Mouse (Mus musculus) forebrain, embryonic 15.5 days (tissue): Measurements from ENCODE around the gene Gad1. TPM values are rescaled to one million over a fixed set of nuclear protein-coding genes. Genes with fewer than 3 reads are reported as not detected.
A peak's percentile ranks its signal among the peaks of the same experiment; 100 is the strongest.

Experiments
- ATAC-seq: fragments of 200-750 bp; cut with Nextera tagmentation; replicated peaks from 2 replicates; pipeline ENCODE4 v1.8.0; 2017; ENCODE audit warnings: mild to moderate bottlenecking, moderate TSS enrichment, moderate library complexity
- H3K27ac ChIP-seq: fragments of 300-500 bp; sonication (generic); replicated peaks from 2 replicates; pipeline ENCODE4 v1.5.1; 2015; ENCODE audit warnings: mild to moderate bottlenecking, inconsistent platforms
- H3K27me3 ChIP-seq: fragments of 300-500 bp; sonication (generic); 2 replicates; pipeline ENCODE4 v1.6.1; 2015; ENCODE audit warnings: inconsistent platforms
- H3K36me3 ChIP-seq: fragments of 300-500 bp; sonication (generic); 2 replicates; pipeline ENCODE4 v1.6.1; 2015; ENCODE audit warnings: mild to moderate bottlenecking, inconsistent platforms
- H3K4me1 ChIP-seq: fragments of 300-500 bp; sonication (generic); 2 replicates; pipeline ENCODE4 v1.6.1; 2015; ENCODE audit warnings: inconsistent platforms
- H3K4me2 ChIP-seq: fragments of 300-500 bp; sonication (generic); replicated peaks from 2 replicates; pipeline ENCODE4 v1.6.1; 2015; ENCODE audit warnings: mild to moderate bottlenecking, inconsistent platforms
- H3K4me3 ChIP-seq: fragments of 300-500 bp; sonication (generic); 2 replicates; pipeline ENCODE4 v1.5.1; 2015; ENCODE audit warnings: mild to moderate bottlenecking, inconsistent platforms
- H3K9ac ChIP-seq: fragments of 300-500 bp; sonication (generic); replicated peaks from 2 replicates; pipeline ENCODE4 v1.6.1; 2015; ENCODE audit warnings: mild to moderate bottlenecking, inconsistent platforms
- H3K9me3 ChIP-seq: fragments of 300-500 bp; sonication (generic); 2 replicates; pipeline ENCODE4 v1.6.1; 2016; ENCODE audit warnings: inconsistent platforms
- WGBS: fragments of 180-500 bp; shearing (Covaris S2); methylation state at CpG from one replicate; pipeline ENCODE4 v1.1.7; 2015; ENCODE audit warnings: mixed read lengths; 5-methylcytosine and 5-hydroxymethylcytosine counted together
- polyA plus RNA-seq: library from polyadenylated mRNA; unstranded; fragments of >200 nt; fragmentation: Nextera tagmentation; extraction: Ambion mirVana; gene quantifications from 2 replicates; pipeline ENCODE4 v1.2.1, GENCODE M21; 2015

Gene Gad1
- polyA plus RNA-seq, 1 experiment from 2014 or later, result 71.1 TPM

DNA sequence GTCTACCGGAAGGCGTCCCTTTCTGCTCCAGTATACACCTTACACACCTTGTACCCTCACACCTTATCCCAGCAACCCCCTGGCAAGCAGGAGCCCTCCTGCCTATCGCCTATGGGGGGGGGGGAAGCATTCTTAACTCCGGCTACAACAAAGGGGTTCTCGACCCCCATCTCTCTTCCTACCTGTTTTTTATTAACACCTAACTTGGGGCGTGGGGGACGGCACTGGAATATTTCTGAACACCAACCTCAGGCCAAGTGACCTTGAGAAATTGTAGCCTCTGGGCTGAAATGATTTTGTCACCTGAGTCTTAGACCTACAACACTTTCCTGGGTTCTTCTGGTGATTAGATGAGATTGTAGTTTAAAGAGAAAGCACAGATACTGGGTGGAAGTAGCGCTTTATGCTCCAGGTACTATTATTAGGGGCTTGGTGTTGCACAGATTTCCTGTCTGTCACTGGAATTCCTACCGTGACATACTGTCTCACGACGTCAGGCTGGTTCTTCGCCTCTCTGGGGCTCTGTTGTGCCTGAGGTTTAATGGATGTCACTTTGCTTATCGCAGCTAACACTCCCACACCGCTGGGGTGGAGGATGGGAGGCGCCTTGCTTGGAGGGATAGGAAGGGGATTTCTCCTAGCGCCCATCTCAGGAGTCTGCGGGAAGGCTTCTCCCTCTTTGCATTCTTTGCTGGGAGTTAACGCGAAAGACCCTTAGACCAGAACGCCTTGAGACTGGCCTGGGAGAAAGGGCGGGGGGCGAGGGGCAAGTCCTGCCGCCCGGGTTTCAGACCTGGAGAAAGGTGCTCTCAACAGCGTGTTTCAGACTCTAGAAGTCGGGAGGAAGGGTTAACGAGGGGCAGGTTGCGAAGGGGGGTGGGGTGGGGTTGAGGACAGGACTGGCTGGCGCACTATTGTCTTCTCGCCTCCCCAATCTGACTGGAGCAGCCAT, 13.1 kb downstream of the Gad1 start:
- peaks cover 73% of the 10 kb centered on the region for H3K4me1 ChIP-seq
- peak overlapping the region; percentile 52 for H3K4me3 ChIP-seq
- peak overlapping the region; percentile 69 for H3K9ac ChIP-seq
- peak overlapping the region; percentile 93 for H3K27ac ChIP-seq
- no peak for ATAC-seq
- 5% methylated on average over 30 of the region's 30 CpGs for WGBS
- H3K36me3 ChIP-seq, result no peaks in the 10 kb centered on the region
- H3K9me3 ChIP-seq, result no peaks in the 10 kb centered on the region
- H3K27me3 ChIP-seq, result peaks cover 70% of the 10 kb centered on the region
- peak overlapping the region; percentile 65 for H3K4me2 ChIP-seq

DNA sequence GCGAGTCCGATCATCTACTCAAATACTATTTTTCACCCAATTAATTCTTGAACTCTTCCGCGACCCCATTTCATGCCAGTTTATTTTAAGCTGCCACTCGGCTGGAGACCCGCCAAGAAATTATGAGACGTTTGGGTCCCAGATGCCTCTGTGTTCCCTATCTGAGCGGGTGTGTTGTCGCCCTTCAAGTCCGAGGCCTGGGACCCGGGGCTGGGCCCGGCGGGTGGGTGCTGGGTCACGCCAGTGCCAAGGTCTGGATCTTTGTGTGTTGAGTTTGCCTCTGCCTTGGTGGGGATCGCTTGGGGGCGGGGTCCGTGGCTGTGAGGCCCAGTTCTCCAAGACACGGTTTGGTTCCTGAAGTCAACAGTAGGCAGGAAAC, 13.7 kb downstream of the Gad1 start:
- H3K27me3 ChIP-seq, result peaks cover 70% of the 10 kb centered on the region
- H3K9me3 ChIP-seq, result no peaks in the 10 kb centered on the region
- H3K4me3 ChIP-seq, result peak overlapping the region; percentile 52
- peak overlapping the region; percentile 65 for H3K4me2 ChIP-seq
- no peaks in the 10 kb centered on the region for H3K36me3 ChIP-seq
- peak overlapping the region; percentile 69 for H3K9ac ChIP-seq
- 3% methylated on average over 18 of the region's 18 CpGs for WGBS
- peak overlapping the region; percentile 93 for H3K27ac ChIP-seq
- no peak for ATAC-seq
- H3K4me1 ChIP-seq, result peaks cover 73% of the 10 kb centered on the region

DNA sequence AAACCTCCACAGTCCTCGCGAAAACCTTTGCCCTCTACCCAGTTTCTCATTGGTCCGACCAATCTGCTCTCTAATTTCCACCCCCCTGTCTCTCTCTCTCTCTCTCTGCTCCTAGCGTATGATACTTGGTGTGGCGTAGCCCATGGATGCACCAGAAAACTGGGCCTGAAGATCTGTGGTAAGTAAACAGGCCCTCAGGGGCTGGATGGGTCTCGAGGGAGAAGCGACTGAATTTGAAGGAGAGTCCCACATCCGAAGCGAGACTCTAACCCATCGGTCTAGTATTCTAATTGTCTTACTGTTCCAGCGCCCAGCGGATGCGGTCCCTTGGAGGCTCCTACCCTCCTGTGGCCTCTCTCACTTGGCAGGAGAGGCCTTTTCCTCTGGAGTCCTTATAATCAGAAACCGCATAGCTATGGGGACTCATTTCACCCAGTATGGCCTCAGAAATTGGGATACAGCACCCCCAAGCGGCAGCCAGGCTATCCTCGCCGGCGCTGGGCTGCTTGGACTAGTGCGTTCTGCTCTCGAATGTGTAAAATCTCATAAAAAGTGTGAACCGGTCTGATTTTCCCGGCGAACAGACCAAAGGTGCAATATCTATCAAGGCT, 14.3 kb downstream of the Gad1 start:
- Histone ChIP-seq H3K9me3 (no peaks in the 10 kb centered on the region), H3K36me3 (no peaks in the 10 kb centered on the region), H3K4me1 (peaks cover 68% of the 10 kb centered on the region), H3K9ac (peak overlapping the region; percentile 69), H3K4me2 (peak overlapping the region; percentile 65), H3K4me3 (peak overlapping the region; percentile 52), H3K27me3 (peaks cover 69% of the 10 kb centered on the region), H3K27ac (peak overlapping the region; percentile 93)
- peak; percentile 52 for ATAC-seq
- 4% methylated on average over 23 of the region's 23 CpGs for WGBS

DNA sequence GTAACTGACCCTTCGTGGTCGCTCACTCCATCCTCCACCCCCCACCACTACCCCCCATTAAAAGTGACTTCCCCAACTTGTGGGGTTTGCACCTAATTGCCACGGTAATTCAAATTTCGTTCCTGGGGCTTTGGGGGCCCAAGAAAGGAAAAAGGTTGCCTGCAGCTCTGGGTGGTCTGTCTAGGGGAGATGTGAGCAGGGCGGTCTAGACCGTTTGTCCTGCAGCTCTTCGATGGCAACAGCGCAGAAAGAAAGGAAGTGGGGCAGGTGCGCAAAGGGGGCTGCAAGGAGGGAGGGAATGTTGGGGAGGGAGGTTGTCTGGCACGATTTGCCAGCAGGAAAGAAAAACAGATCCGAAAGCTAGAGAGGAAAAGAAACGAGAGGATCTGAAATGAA, 14.8 kb downstream of the Gad1 start:
- no peaks in the 10 kb centered on the region for H3K9me3 ChIP-seq
- peak overlapping the region; percentile 69 for H3K9ac ChIP-seq
- WGBS, result 1% methylated on average over 12 of the region's 12 CpGs
- no peak for ATAC-seq
- peak overlapping the region; percentile 65 for H3K4me2 ChIP-seq
- peaks cover 63% of the 10 kb centered on the region for H3K27me3 ChIP-seq
- peak overlapping the region; percentile 52 for H3K4me3 ChIP-seq
- no peaks in the 10 kb centered on the region for H3K36me3 ChIP-seq
- peak overlapping the region; percentile 93 for H3K27ac ChIP-seq
- H3K4me1 ChIP-seq, result peaks cover 62% of the 10 kb centered on the region

DNA sequence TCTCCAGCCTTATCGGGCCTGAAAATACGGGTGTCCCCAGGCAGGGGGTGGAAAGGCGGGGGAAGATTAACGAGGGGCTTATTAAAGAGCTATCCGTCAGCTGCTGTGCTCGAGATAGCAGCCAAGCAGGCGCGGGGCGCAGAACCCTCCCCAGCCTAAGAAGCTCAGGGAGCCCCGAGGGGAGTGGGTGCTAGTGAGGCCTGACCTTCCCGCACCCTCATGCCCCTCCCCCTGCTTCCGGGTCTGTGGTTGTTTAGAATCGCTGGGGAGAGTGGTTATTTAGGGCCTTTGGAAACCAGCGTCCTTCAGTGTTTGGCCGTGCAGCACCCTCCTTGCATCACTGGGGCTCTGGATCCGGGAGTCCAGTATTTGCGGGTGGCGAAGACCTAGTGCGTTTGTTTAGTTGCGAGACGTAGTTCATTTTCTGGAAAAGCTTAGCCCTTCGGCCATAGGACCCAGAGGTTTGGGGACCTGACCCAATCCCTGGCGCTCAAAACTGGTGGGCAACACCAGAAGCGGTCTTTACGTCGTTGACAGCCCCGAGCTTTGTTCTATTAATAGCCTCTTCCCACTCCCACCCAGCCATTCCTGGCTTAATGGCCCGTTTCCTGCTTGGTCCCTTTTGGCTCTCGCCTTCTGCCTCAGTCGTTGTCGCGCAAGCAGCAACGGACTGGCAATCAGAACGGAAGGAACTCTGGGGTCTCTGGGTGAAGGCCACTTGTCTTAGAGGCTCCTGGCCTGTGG, 15.5 kb downstream of the Gad1 start:
- H3K27ac ChIP-seq, result peak overlapping the region; percentile 93
- peak overlapping the region; percentile 52 for H3K4me3 ChIP-seq
- H3K9me3 ChIP-seq, result no peaks in the 10 kb centered on the region
- peak overlapping the region; percentile 69 for H3K9ac ChIP-seq
- under 1% methylated on average over 34 of the region's 34 CpGs for WGBS
- H3K4me1 ChIP-seq, result peaks cover 56% of the 10 kb centered on the region
- no peak; the same call in 1 of the 2 replicates for ATAC-seq
- peaks cover 58% of the 10 kb centered on the region for H3K27me3 ChIP-seq
- H3K4me2 ChIP-seq, result peak overlapping the region; percentile 65
- H3K36me3 ChIP-seq, result 0 out of 2 replicates have a peak, but pooled peaks cover 4% of the 10 kb centered on the region

DNA sequence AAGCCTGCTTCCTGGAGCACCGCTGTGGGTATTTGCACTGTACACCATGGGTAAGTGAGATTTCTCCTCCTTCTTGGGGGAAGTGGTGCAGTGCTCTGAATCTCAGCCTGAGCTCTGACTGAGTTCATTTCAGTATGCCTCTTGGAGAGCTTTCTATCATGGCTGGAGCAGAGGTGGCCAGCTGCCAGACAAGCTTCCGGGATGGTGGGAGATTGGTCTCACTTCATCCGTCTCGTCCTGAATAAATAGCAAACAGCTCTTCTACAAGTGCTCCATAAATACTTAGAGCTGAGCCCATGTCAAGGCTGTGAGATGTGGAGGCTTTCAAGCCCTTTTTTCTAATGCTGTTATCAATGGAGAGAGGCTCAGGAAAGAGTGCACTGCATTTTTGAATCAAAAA, 18.8 kb downstream of the Gad1 start:
- Histone ChIP-seq H3K27ac (no peak overlapping the region), H3K27me3 (peaks cover 29% of the 10 kb centered on the region), H3K4me1 (peaks cover 28% of the 10 kb centered on the region), H3K9ac (no peak overlapping the region), H3K36me3 (0 out of 2 replicates have a peak, but pooled peaks cover 4% of the 10 kb centered on the region), H3K4me3 (no peak overlapping the region), H3K4me2 (no peak overlapping the region), H3K9me3 (no peaks in the 10 kb centered on the region)
- WGBS, result 70% methylated on average over 4 of the region's 4 CpGs
- no peak for ATAC-seq

DNA sequence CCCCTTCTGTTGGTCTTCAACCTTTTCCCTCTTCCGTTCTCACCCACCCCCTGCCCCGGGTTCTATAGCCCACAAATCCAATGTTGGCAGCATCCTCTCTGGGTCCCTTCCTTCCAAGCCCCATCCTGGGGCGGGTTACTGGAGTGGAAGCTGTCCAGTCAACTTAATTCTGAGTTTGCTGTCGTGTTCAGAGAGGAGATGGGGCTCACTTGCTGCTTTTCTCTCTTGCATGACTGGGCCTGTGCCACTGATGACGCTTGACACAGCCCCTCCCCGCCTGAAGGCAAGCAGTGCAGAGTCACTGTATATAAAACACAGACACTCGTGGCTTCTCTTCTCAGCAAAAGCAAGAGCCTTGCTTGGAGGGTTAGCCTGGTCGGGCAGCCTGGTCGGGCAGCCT, 19.4 kb downstream of the Gad1 start:
- Histone ChIP-seq H3K4me3 (no peak overlapping the region), H3K27ac (no peak overlapping the region), H3K36me3 (0 out of 2 replicates have a peak, but pooled peaks cover 4% of the 10 kb centered on the region), H3K9me3 (no peaks in the 10 kb centered on the region), H3K9ac (no peak overlapping the region), H3K4me1 (peaks cover 23% of the 10 kb centered on the region), H3K4me2 (no peak overlapping the region), H3K27me3 (peaks cover 28% of the 10 kb centered on the region)
- WGBS, result 45% methylated on average over 9 of the region's 9 CpGs
- ATAC-seq, result no peak

DNA sequence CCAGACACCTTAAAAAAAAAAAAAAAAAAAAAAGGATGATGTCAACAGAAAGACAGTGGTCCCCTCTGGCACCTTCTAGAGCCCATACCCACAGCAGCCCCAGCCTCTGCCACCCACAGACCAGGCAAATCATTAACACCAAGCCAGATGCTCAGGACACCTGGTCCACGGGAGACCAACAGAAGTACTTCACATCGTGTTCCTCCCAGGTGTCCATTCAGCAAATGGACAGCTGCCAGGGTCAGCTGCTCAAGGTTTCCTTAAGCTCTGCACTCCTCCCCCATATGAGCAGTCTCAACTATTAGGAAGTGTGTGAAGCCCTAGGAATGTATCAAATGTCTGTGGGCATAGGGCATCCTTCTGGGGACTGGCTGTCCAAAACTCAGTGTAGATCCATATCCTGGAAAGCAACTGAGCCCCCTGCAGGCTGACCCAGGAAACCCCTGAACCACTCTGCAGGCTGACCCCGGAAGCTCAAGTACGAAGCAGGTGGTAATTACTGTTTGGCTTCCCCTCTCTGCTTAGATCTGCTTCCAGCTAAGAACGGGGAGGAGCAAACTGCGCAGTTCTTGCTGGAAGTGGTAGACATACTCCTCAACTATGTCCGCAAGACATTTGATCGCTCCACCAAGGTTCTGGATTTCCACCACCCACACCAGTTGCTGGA, 20.8 kb downstream of the Gad1 start:
- Histone ChIP-seq H3K4me3 (no peak overlapping the region), H3K9ac (no peak overlapping the region), H3K27me3 (peaks cover 25% of the 10 kb centered on the region; the same call in 1 of the 2 replicates), H3K36me3 (peaks cover 12% of the 10 kb centered on the region; the same call in 1 of the 2 replicates), H3K27ac (no peak overlapping the region), H3K4me2 (no peak overlapping the region), H3K4me1 (peaks cover 8% of the 10 kb centered on the region), H3K9me3 (no peaks in the 10 kb centered on the region)
- no peak for ATAC-seq
- 72% methylated on average over 8 of the region's 8 CpGs for WGBS

DNA sequence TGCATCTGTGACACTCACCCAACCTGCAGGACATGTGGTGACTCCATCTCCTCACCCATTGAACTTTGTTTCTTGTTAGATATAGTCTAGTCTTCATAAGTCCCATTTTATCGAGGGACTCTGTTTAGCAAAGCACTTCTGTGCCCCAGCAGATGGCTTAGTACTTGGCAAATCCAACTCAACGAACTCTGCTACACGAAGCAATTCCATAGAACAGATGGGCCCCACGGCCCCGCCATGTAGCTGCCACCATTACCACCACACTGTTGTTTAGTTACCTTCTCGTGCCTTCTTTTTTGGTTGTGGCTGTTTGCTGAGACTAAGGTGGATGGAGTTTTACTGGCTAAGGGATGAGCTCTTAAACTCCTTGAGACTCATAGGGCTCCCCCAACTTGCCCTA, 35.3 kb downstream of the Gad1 start:
- no peak overlapping the region for H3K9ac ChIP-seq
- no peak for ATAC-seq
- peaks cover 17% of the 10 kb centered on the region for H3K36me3 ChIP-seq
- no peaks in the 10 kb centered on the region for H3K27me3 ChIP-seq
- H3K4me1 ChIP-seq, result no peaks in the 10 kb centered on the region
- 80% methylated on average over 6 of the region's 6 CpGs for WGBS
- H3K27ac ChIP-seq, result no peak overlapping the region
- no peak overlapping the region for H3K4me2 ChIP-seq
- H3K9me3 ChIP-seq, result no peaks in the 10 kb centered on the region
- no peak overlapping the region for H3K4me3 ChIP-seq

DNA sequence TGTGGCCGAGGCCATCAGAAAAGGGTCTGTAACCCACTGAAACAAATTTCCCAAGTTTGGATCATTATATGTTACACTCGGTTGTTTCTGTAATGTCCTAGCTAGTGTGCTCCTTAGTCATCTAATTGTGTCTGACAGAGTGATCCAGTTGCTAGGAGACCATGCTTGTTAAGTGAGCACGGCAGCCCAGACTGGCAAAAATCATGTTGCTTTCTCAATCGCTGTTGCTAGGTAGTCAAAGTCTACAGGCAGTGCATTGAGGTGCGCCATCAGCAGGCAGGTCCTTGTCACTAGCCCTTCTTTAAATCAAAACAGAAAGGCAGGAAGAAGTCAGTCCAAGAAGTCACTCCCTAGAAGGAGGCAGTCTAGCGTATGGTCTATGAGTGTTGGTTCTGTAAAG, 39.6 kb downstream of the Gad1 start:
- Histone ChIP-seq H3K4me1 (no peaks in the 10 kb centered on the region), H3K27ac (no peak overlapping the region), H3K27me3 (no peaks in the 10 kb centered on the region), H3K36me3 (peaks cover 30% of the 10 kb centered on the region), H3K9ac (no peak overlapping the region), H3K9me3 (no peaks in the 10 kb centered on the region), H3K4me3 (no peak overlapping the region), H3K4me2 (no peak overlapping the region)
- no peak for ATAC-seq
- 43% methylated on average over 6 of the region's 6 CpGs for WGBS

DNA sequence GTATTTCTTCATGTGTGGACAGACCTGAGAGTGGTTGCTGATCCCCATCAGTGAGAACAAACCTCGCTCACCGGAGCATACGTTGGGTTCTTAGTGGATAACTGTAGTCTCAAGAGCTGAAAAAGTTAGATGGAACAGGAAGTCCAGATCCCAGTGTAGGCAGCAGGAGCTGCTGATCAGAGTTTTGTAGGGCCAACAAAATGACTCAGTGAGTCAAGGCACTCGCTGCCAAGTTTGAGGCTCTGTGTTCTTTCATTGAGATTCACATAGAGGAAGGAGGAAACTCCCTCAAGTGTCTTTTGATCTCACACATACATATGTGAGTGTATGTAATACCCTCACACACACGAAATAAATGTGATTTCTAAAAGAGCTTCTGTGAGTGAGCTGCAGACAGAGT, 40.8 kb downstream of the Gad1 start:
- no peak for ATAC-seq
- H3K9ac ChIP-seq, result no peak overlapping the region
- 83% methylated on average over 5 of the region's 5 CpGs for WGBS

More for the DNA sequence above, 40.8 kb downstream of the Gad1 start:
- no peaks in the 10 kb centered on the region for H3K9me3 ChIP-seq
- no peak overlapping the region for H3K27ac ChIP-seq
- H3K4me1 ChIP-seq, result no peaks in the 10 kb centered on the region
- no peak overlapping the region for H3K4me2 ChIP-seq
- peaks cover 34% of the 10 kb centered on the region for H3K36me3 ChIP-seq
- no peaks in the 10 kb centered on the region for H3K27me3 ChIP-seq
- H3K4me3 ChIP-seq, result no peak overlapping the region
